Mouse (Mus musculus) gonadal fat pad, adult 2 months (tissue): Measurements from ENCODE around the gene Immp2l. TPM values are rescaled to one million over a fixed set of nuclear protein-coding genes. Genes with fewer than 3 reads are reported as not detected.

Experiments used
- DNase-seq: peaks from one replicate; pipeline ENCODE4 v3.0.0-alpha.2; 2012; ENCODE audit warnings: low read depth
- polyA plus RNA-seq: library from polyadenylated mRNA; depleted of rRNA; stranded (reverse); fragments of >200 nt; gene quantifications from 2 replicates; pipeline ENCODE4 v1.2.3, GENCODE M21; 2012

The Immp2l gene
- polyA plus RNA-seq, 1 experiment, result 8.4 TPM

DNA sequence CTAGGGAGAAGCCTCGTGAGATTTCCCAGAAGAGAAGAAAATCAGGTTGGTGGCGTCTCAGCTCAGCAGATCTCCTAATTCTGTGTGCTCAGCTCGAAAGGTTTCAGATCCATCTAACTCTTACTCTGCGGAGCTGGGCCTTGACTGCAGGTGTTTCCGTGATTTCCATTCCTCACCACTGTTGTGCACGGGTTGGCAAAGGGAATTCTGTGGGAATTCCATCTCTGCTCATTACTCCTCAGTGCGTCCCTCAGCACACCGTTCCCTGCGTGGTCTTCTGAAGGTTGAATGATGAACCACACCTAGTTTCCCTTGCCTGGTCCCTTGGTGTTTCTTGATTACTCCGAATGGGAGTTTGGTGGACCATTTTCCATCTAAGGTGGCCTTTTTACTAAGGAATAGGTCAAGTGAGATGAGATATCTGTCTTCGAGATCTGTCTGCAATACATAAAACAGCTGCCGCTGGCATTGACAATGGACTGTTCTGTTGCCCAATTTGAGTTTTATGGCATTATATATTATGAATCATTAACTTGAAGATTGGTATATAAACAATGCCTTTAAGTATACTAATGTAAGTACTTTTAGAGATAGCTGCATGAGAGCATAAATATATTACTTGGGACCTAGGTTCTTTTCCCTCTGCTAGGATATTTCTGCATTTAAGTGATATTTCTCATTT, 23.3 kb downstream of the Immp2l start:
- DNase-seq, result no peak

GRCm38 (mm10) chr12:41050945-41051344, 27.1 kb downstream of the Immp2l start:
- no peak for DNase-seq

GRCm38 (mm10) chr12:41052897-41053296, 29.0 kb downstream of the Immp2l start:
- DNase-seq, result no peak

GRCm38 (mm10) chr12:41054006-41054791, 30.3 kb downstream of the Immp2l start:
- no peak for DNase-seq

GRCm38 (mm10) chr12:41055941-41056340, 32.1 kb downstream of the Immp2l start:
- DNase-seq, result no peak

DNA sequence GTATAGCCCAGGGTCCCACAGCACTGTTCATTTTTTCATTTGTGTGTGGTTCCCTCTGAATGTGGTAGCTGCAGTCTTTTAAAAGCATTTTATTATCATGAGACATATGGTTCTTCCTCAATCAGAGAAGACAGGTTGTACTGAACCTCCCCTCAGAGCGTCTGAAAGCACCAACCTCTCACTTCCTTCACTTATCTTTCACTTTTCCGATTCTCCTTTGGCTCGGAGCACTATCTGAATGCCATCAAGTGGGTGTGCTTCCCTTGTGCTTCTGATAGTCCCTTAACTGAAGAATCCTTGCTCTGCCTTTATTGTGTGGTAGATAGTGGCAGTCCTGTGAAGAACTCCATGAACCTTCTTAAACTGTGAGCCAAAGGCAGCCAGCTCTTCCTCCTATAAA, 39.4 kb downstream of the Immp2l start:
- DNase-seq, result no peak

DNA sequence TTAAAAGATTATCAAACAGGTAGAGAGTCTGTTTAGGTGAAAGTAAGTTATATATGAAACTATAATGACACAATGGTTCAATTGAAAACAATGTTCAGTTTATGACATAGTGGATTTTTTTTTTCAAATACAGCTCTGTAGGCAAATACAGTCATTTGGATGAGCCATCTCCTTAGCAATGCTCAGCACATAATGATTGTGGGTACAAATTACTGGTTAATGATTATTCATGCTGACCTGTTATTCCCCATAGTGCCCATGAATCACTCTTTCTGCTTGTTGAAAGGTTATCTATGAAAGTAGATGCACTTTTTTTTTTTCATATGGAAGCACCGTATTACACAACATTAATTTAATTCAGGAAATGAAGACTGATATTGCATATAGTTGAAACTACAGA, 58.0 kb downstream of the Immp2l start:
- DNase-seq, result no peak

GRCm38 (mm10) chr12:41084370-41085089, 60.6 kb downstream of the Immp2l start:
- no peak for DNase-seq

DNA sequence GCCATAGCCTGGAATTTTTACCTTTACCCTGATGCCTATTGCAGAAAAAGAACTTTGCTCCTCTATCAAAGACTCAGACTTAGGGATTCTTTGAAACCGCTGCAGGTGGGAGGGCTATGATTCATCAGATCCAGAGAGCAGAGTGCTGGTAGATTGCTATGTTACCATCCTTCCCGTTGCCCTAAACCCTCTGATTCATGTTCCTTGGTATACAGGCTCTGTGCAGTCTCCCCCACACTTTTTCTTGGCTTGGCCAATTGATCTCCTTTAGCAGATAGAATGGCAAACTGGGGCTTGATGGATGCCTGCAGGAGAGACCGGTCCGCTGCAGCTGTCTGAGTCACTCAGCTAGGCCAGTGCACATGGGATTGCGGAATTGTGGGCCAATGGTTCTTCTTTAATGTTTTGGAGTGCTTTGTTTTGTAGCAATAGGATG, 66.1 kb downstream of the Immp2l start:
- no peak for DNase-seq

DNA sequence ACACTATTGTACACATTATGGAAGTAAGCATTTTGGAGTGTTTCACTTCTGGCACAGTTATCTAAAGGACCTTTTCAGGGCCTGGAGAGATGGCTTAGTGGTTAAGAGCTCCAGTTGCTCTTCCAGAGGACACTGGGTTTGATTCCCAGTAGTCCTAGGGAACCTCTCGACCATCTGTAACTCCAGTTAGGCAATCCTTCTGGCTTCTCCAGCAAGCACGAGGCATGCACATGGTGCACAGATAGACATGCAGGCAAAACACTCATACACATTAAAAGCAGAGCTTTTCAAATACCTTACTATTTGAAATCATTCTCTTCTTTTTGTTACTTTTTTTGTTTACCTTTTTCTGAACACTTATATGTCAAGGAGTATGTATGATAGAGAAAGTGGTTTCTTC, 66.9 kb downstream of the Immp2l start:
- no peak for DNase-seq

GRCm38 (mm10) chr12:41091316-41091715, 67.4 kb downstream of the Immp2l start:
- no peak for DNase-seq

GRCm38 (mm10) chr12:41096045-41096444, 72.2 kb downstream of the Immp2l start:
- DNase-seq, result no peak

DNA sequence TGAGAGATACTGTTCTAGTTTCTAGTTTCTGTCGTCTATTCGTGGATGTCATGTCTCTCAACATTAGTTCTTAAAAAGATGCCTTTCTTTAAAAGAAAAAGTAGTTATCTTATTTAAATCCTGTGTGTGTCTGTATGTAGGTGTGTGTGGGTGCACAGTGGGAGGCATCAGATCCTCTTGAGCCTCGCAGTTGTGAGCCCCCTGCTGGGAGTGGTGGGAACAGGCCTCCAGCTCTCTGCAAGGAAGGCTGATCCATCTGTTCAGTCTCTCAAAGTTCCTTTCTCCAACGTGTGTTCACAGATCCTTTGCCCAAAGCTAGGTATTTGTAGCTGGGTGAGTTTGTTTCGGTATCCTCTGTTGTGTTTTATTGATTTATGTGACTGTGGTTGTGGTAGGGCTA, 73.5 kb downstream of the Immp2l start:
- DNase-seq, result no peak

GRCm38 (mm10) chr12:41109011-41109410, 85.1 kb downstream of the Immp2l start:
- DNase-seq, result no peak

- no peak for DNase-seq
Measured at GRCm38 (mm10) chr12:41111456-41111855, 87.6 kb downstream of the Immp2l start.

DNA sequence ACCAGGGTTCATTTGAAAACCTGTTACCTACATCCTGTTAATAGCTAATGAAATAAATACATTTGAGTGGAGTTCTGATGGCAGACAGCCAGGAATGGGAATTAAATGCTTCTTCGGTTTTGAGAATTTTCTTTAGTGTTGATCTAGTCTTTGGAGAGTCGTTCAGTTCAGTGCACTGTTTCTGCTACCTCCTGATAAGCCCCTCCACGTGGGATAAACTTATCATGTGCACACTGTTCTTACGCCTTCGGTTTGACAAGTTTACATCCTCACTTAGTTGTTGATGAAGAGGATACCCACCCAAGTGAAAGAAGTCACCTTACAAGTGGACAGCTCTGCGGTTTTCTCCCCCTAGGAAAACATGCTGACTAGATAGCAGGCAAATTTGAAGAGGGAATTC, 88.2 kb downstream of the Immp2l start:
- DNase-seq, result no peak

DNA sequence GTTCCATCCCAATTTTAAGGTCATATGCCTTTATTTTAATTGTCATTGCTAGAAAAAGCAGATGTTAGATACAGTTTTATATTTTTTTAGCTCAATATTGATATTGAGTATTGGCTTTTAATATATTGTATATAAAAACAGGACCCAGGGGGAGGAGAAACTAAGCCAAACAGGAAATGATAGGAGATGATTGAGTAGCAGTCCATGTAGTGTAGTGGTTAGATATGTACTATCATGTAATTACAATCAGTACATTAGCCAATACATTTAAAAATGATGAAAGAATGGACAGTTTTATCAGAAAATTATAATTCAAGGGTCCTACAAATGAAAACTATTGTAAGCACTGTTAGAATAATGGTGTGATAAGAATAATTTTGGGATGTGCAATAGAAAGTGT, 94.5 kb downstream of the Immp2l start:
- DNase-seq, result no peak

- DNase-seq, result no peak
Measured at GRCm38 (mm10) chr12:41119657-41120056, 95.8 kb downstream of the Immp2l start.

- DNase-seq, result no peak
Measured at GRCm38 (mm10) chr12:41123207-41123606, 99.3 kb downstream of the Immp2l start.

- DNase-seq, result no peak
Measured at GRCm38 (mm10) chr12:41134885-41135284, 111.0 kb downstream of the Immp2l start.

GRCm38 (mm10) chr12:41159543-41159942, 135.7 kb downstream of the Immp2l start:
- DNase-seq, result no peak

DNA sequence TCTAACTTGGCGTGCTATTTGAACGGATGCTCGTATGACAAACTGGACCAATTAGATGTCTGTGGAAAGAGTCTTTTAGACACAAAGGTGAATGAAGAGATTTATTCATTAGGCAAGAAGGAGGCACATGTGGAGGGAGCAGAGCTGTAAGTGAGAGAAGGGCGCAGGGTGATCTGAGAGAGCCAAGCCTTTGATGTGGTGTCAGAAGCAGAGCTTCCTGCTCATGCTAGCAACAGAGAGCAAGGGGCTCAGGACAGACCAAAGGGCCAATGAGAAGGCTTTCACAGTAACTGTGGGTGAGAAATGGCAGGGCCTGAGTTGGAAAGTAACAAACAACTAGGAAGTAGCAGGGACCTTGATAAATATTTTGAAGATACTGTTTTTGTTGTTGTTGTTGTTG, 143.9 kb downstream of the Immp2l start:
- DNase-seq, result no peak

- DNase-seq, result no peak
Measured at GRCm38 (mm10) chr12:41170051-41170450, 146.2 kb downstream of the Immp2l start.
